8 mouse cellular contexts compared by ENCODE assay signal in genomic region chr2:25181891-25182397, GRCm38 (mm10). TPM values are rescaled to one million over a fixed set of nuclear protein-coding genes. Genes with fewer than 3 reads are reported as not detected.
DNase-seq lines count a peak whose midpoint lies in the region; ATAC-seq and TF ChIP-seq lines count a peak whose summit lies in the region.

No protein-coding gene starts in this region.

- no peak for DNase-seq in layer of hippocampus, adult 2 months (ENCODE audit: low spot score in 2 of 2)
- DNase-seq in layer of hippocampus, adult 18-20 months (ENCODE audit: low spot score in 2 of 2), result no peak
- no peak for DNase-seq in neural tube, embryonic 11.5 days (ENCODE audit: low spot score)
- DNase-seq in right cerebral cortex, adult 18-20 months, result no peak
- no peak for DNase-seq in right cerebral cortex, postnatal 36 days (ENCODE audit: low spot score in 2 of 2)
- DNase-seq in kidney, postnatal 14 days, result no peak

- H3K4me1 ChIP-seq in brown adipose tissue, adult 24 weeks (ENCODE audit: control insufficient read depth, insufficient read depth, insufficient read length, low read length), result peaks cover 19% of the 10 kb centered on the region
- peaks cover 32% of the 10 kb centered on the region for H3K4me1 ChIP-seq in hindbrain, embryonic 16.5 days (ENCODE audit: control insufficient read depth, insufficient read depth, low read depth, low read length)
- H3K4me1 ChIP-seq in neural tube, embryonic 11.5 days (ENCODE audit: control insufficient read depth, insufficient read depth, low read length), result peaks cover 47% of the 10 kb centered on the region

- peak overlapping the region; percentile 73 for H3K9ac ChIP-seq in hindbrain, embryonic 16.5 days (ENCODE audit: low read depth, low read length)
- peak overlapping the region; percentile 83 for H3K9ac ChIP-seq in neural tube, embryonic 11.5 days (ENCODE audit: low read length)

- TF ChIP-seq CTCF in layer of hippocampus, adult 2 months (conservative IDR thresholded peaks at IDR 0.05), result no peak; the same call in 1 of the 2 replicates

- no peak for ATAC-seq in hindbrain, embryonic 16.5 days
- no peak for ATAC-seq in neural tube, embryonic 11.5 days (ENCODE audit: insufficient read depth, low FRiP score, low TSS enrichment)

- peak overlapping the region; percentile 72 for H3K4me3 ChIP-seq in layer of hippocampus, adult 2 months
- peak overlapping the region; percentile 64 for H3K4me3 ChIP-seq in brown adipose tissue, adult 24 weeks (ENCODE audit: insufficient read depth, low read depth, low read length)
- H3K4me3 ChIP-seq in hindbrain, embryonic 16.5 days (ENCODE audit: low read length), result peak overlapping the region; percentile 75
- H3K4me3 ChIP-seq in neural tube, embryonic 11.5 days (ENCODE audit: low read depth, low read length), result peak overlapping the region; percentile 80

- no peaks in the 10 kb centered on the region for H3K36me3 ChIP-seq in hindbrain, embryonic 16.5 days (ENCODE audit: control insufficient read depth, insufficient read depth, low read length)
- no peaks in the 10 kb centered on the region for H3K36me3 ChIP-seq in neural tube, embryonic 11.5 days (ENCODE audit: control insufficient read depth, insufficient read depth, low read length)

- 0% methylated on average over 17 of the region's 17 CpGs for WGBS in hindbrain, embryonic 16.5 days
- WGBS in neural tube, embryonic 11.5 days, result under 1% methylated on average over 17 of the region's 17 CpGs

- no peaks in the 10 kb centered on the region for H3K9me3 ChIP-seq in hindbrain, embryonic 16.5 days (ENCODE audit: control insufficient read depth, low read length)
- H3K9me3 ChIP-seq in neural tube, embryonic 11.5 days (ENCODE audit: control insufficient read depth, low read length), result no peaks in the 10 kb centered on the region

- peak overlapping the region; percentile 83 for H3K4me2 ChIP-seq in hindbrain, embryonic 16.5 days (ENCODE audit: low read length)
- peak overlapping the region; percentile 53 for H3K4me2 ChIP-seq in neural tube, embryonic 11.5 days (ENCODE audit: low read depth)

- H3K27ac ChIP-seq in layer of hippocampus, adult 2 months, result peak overlapping the region; percentile 87
- peak overlapping the region; percentile 62 for H3K27ac ChIP-seq in brown adipose tissue, adult 24 weeks (replicated peaks; ENCODE audit: low read depth, low read length)
- peak overlapping the region; percentile 84 for H3K27ac ChIP-seq in hindbrain, embryonic 16.5 days (ENCODE audit: low read depth, low read length)
- H3K27ac ChIP-seq in neural tube, embryonic 11.5 days (ENCODE audit: low read depth, low read length), result peak overlapping the region; percentile 94

- no peaks in the 10 kb centered on the region for H3K27me3 ChIP-seq in hindbrain, embryonic 16.5 days (replicated peaks; ENCODE audit: control insufficient read depth, insufficient read depth, low read length)
- peaks cover 2% of the 10 kb centered on the region; the same call in 1 of the 2 replicates for H3K27me3 ChIP-seq in neural tube, embryonic 11.5 days (ENCODE audit: control insufficient read depth, insufficient read depth, low read length)

RNA-seq across cellular contexts. Expression of gene Nrarp, which starts 1.4 kb away (rescaled TPM):
- 10 to 100 TPM; 21.3 to 21.9 TPM for total RNA-seq in layer of hippocampus, adult 2 months (2021)
- 10 to 100 TPM; 19.5 to 21.0 TPM for total RNA-seq in layer of hippocampus, adult 18-20 months (2021)
- polyA plus RNA-seq in brown adipose tissue, adult 24 weeks (2012; ENCODE audit: insufficient read depth, insufficient read length, missing spikeins), result 6.4 and 7.1 TPM in 2 replicates
- polyA plus RNA-seq in hindbrain, embryonic 16.5 days (2015; fragmentation: Nextera tagmentation; extraction: Ambion mirVana), result 13.6 and 16.3 TPM in 2 replicates
- polyA plus RNA-seq in neural tube, embryonic 11.5 days (2014; fragmentation: Nextera tagmentation; extraction: Ambion mirVana), result 53.7 and 57.8 TPM in 2 replicates

RNA-seq across cellular contexts. Expression of gene Tor4a, which starts 14.7 kb away (rescaled TPM):
- total RNA-seq in layer of hippocampus, adult 2 months (2021), result 1 to 10 TPM; 2.2 to 3.0 TPM
- 1 to 10 TPM; 1.9 to 2.3 TPM for total RNA-seq in layer of hippocampus, adult 18-20 months (2021)
- 1.8 and 6.0 TPM in 2 replicates for polyA plus RNA-seq in brown adipose tissue, adult 24 weeks (2012; ENCODE audit: insufficient read depth, insufficient read length, missing spikeins)
- polyA plus RNA-seq in hindbrain, embryonic 16.5 days (2015; fragmentation: Nextera tagmentation; extraction: Ambion mirVana), result 2.1 and 2.3 TPM in 2 replicates
- 1.6 and 1.9 TPM in 2 replicates for polyA plus RNA-seq in neural tube, embryonic 11.5 days (2014; fragmentation: Nextera tagmentation; extraction: Ambion mirVana)

RNA-seq across cellular contexts. Expression of gene Nelfb, which starts 29.3 kb away (rescaled TPM):
- 10 to 100 TPM; 57.0 to 58.5 TPM for total RNA-seq in layer of hippocampus, adult 2 months (2021)
- total RNA-seq in layer of hippocampus, adult 18-20 months (2021), result 10 to 100 TPM; 56.7 to 60.0 TPM
- polyA plus RNA-seq in brown adipose tissue, adult 24 weeks (2012; ENCODE audit: insufficient read depth, insufficient read length, missing spikeins), result 15.4 and 19.0 TPM in 2 replicates
- polyA plus RNA-seq in hindbrain, embryonic 16.5 days (2015; fragmentation: Nextera tagmentation; extraction: Ambion mirVana), result 105 and 112 TPM in 2 replicates
- 94.8 and 99.8 TPM in 2 replicates for polyA plus RNA-seq in neural tube, embryonic 11.5 days (2014; fragmentation: Nextera tagmentation; extraction: Ambion mirVana)

RNA-seq across cellular contexts. Expression of gene Stpg3, which starts 32.5 kb away (rescaled TPM):
- under 1 TPM in 1 of 2 experiments, not detected in 1; 0.33 TPM for total RNA-seq in layer of hippocampus, adult 2 months (2021)
- total RNA-seq in layer of hippocampus, adult 18-20 months (2021), result under 1 TPM; 0.18 to 0.25 TPM
- not detected in 2 replicates for polyA plus RNA-seq in brown adipose tissue, adult 24 weeks (2012; ENCODE audit: insufficient read depth, insufficient read length, missing spikeins)
- not detected in 2 replicates for polyA plus RNA-seq in hindbrain, embryonic 16.5 days (2015; fragmentation: Nextera tagmentation; extraction: Ambion mirVana)
- not detected in 2 replicates for polyA plus RNA-seq in neural tube, embryonic 11.5 days (2014; fragmentation: Nextera tagmentation; extraction: Ambion mirVana)

RNA-seq across cellular contexts. Expression of gene Fam166a, which starts 36.6 kb away (rescaled TPM):
- not detected for total RNA-seq in layer of hippocampus, adult 2 months (2021)
- total RNA-seq in layer of hippocampus, adult 18-20 months (2021), result under 1 TPM in 1 of 2 experiments, not detected in 1; 0.69 TPM
- not detected in 2 replicates for polyA plus RNA-seq in brown adipose tissue, adult 24 weeks (2012; ENCODE audit: insufficient read depth, insufficient read length, missing spikeins)
- 0.39 and 1.0 TPM in 2 replicates for polyA plus RNA-seq in hindbrain, embryonic 16.5 days (2015; fragmentation: Nextera tagmentation; extraction: Ambion mirVana)
- polyA plus RNA-seq in neural tube, embryonic 11.5 days (2014; fragmentation: Nextera tagmentation; extraction: Ambion mirVana), result not detected in 2 replicates
